ENCODE assay signal across 7 mouse cellular contexts in the genomic region with DNA sequence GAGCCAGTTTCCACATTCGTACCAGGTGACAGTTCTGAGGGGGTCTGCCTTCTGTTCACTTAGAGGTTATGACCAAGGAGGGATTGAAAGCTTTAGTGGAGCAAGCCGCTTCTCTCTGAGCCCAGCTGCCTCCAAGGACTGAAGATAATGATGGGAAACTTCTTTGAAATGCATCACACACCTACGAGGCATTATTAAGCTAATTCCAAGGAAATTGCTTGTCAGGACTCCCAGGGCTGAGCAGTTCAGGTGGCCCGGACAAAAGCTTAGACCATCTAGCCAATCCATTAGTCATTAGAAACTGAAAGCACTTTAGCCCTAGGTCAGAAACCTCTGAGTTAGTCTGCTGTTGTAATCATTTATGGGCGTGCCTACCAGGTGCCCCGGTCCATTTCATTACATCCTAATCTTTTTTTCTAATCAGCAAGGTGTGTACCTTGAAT. TPM values are rescaled to one million over a fixed set of nuclear protein-coding genes. Genes with fewer than 3 reads are reported as not detected.
A peak's percentile ranks its signal among the peaks of the same experiment; 100 is the strongest.
DNase-seq lines count a peak whose midpoint lies in the region; ATAC-seq and TF ChIP-seq lines count a peak whose summit lies in the region.

No protein-coding gene starts in this region.

- TF ChIP-seq POLR2A in CH12.LX (IDR thresholded peaks at IDR 0.05; ENCODE audit: low read depth, low read length) = no peak

- in situ Hi-C loops in CH12.LX (cut with MboI; ENCODE audit: low pct_ligation_motif_present, low pct_unique_long_range_greater_than_20kb, low sequenced_read_pairs) = no loop called here
- in situ Hi-C loops in Patski (cut with MboI; ENCODE audit: low pct_unique_long_range_greater_than_20kb) = no loop called here

- ATAC-seq in Patski = peak; percentile 15
- no peak for ATAC-seq in heart, postnatal 0 days (ENCODE audit: insufficient read depth, low read depth)
- no peak for ATAC-seq in limb, embryonic 12.5 days (ENCODE audit: insufficient number of reproducible peaks, insufficient read depth, low FRiP score, low TSS enrichment, low read depth)

- H3K36me3 ChIP-seq in CH12.LX (replicated peaks in 1 of 2; ENCODE audit: control insufficient read depth in 1 of 2, insufficient read depth in 1 of 2, low read length in 1 of 2) = no peaks in the 10 kb centered on the region
- no peaks in the 10 kb centered on the region for H3K36me3 ChIP-seq in heart, postnatal 0 days (replicated peaks; ENCODE audit: control insufficient read depth, insufficient read depth, low read length)
- peaks cover 10% of the 10 kb centered on the region; the same call in 1 of the 2 replicates for H3K36me3 ChIP-seq in limb, embryonic 12.5 days

- no peak for TF ChIP-seq CTCF in CH12.LX (conservative IDR thresholded peaks at IDR 0.05 in 1 of 2, IDR thresholded peaks at IDR 0.05 in 1 of 2; ENCODE audit: low read depth in 2 of 2, low read length in 2 of 2)
- TF ChIP-seq CTCF in Patski (IDR thresholded peaks at IDR 0.05) = no peak
- TF ChIP-seq CTCF in heart, postnatal 0 days (IDR thresholded peaks at IDR 0.05; ENCODE audit: low read depth) = no peak

- TF ChIP-seq RAD21 in CH12.LX (IDR thresholded peaks at IDR 0.05; ENCODE audit: low read depth, low read length) = no peak

- dilution Hi-C loops in CH12.LX (cut with MboI; ENCODE audit: extremely low pct_ligation_motif_present, extremely low pct_unique_long_range_greater_than_20kb, low sequenced_read_pairs) = no loop called here

- peaks cover 60% of the 10 kb centered on the region for H3K27me3 ChIP-seq in CH12.LX (replicated peaks)
- no peaks in the 10 kb centered on the region for H3K27me3 ChIP-seq in Patski
- H3K27me3 ChIP-seq in heart, postnatal 0 days (ENCODE audit: control insufficient read depth, insufficient read depth, low read length) = no peaks in the 10 kb centered on the region
- H3K27me3 ChIP-seq in limb, embryonic 12.5 days = no peaks in the 10 kb centered on the region

- H3K27ac ChIP-seq in CH12.LX (ENCODE audit: insufficient read depth, low read depth) = peak overlapping the region; percentile 14; the same call in 1 of the 2 replicates
- H3K27ac ChIP-seq in heart, postnatal 0 days (ENCODE audit: low read depth) = peak overlapping the region; percentile 96
- peak overlapping the region; percentile 99 for H3K27ac ChIP-seq in limb, embryonic 12.5 days

- peaks cover 4% of the 10 kb centered on the region; the same call in 1 of the 2 replicates for H3K79me2 ChIP-seq in CH12.LX (replicated peaks; ENCODE audit: control insufficient read depth, extremely low read depth, insufficient read depth, poor library complexity, severe bottlenecking)

- DNase-seq in CH12.LX (ENCODE audit: extremely low read depth) (no peak), Patski (ENCODE audit: low read depth, low spot score) (no peak)
- DNase-seq in heart, postnatal 0 days (ENCODE audit: low spot score) = no peak
- DNase-seq in yolk sac, embryonic 10.5 days (ENCODE audit: low spot score) = peak; percentile 51
- DNase-seq in layer of hippocampus, adult 9-11 months = no peak
- DNase-seq in cerebellum, adult 11-12 months = no peak

- no peaks in the 10 kb centered on the region for H3K9me3 ChIP-seq in CH12.LX (replicated peaks; ENCODE audit: low read length)
- no peaks in the 10 kb centered on the region for H3K9me3 ChIP-seq in heart, postnatal 0 days (replicated peaks; ENCODE audit: control insufficient read depth, low read length)
- no peaks in the 10 kb centered on the region for H3K9me3 ChIP-seq in limb, embryonic 12.5 days

- H3K4me1 ChIP-seq in CH12.LX (ENCODE audit: control insufficient read depth in 1 of 2, insufficient read depth in 2 of 2) = peaks cover 6 to 58% of the 10 kb centered on the region in 2 experiments
- H3K4me1 ChIP-seq in heart, postnatal 0 days (ENCODE audit: control insufficient read depth, insufficient read depth) = peaks cover 9% of the 10 kb centered on the region; the same call in 1 of the 2 replicates
- H3K4me1 ChIP-seq in limb, embryonic 12.5 days (replicated peaks) = peaks cover 67% of the 10 kb centered on the region

- POLR2A ChIA-PET in Patski (lab: Charles Lee) = interaction anchor here (1.2 kb wide), 1 partner anchor 9 kb away, joined by 3 read pairs; no protein-coding TSS in a partner anchor

- CTCF ChIA-PET in Patski (lab: Charles Lee) = no interaction called here

- no peak overlapping the region for H3K4me3 ChIP-seq in CH12.LX (replicated peaks in 1 of 3; ENCODE audit: low read depth in 2 of 3, low read length in 2 of 3, poor library complexity in 1 of 3)
- 0 out of 2 replicates have a peak overlapping the region, but pooled peaks have one; percentile 1 for H3K4me3 ChIP-seq in heart, postnatal 0 days (ENCODE audit: low read depth, low read length)
- H3K4me3 ChIP-seq in limb, embryonic 12.5 days (replicated peaks) = peak overlapping the region; percentile 95

- TF ChIP-seq EP300 in CH12.LX (IDR thresholded peaks at IDR 0.05; ENCODE audit: low read length) = no peak
- no peak for TF ChIP-seq EP300 in heart, postnatal 0 days (IDR thresholded peaks at IDR 0.05; ENCODE audit: low read depth)

- H3K9ac ChIP-seq in CH12.LX (ENCODE audit: insufficient read depth, low read depth) = 0 out of 2 replicates have a peak overlapping the region, but pooled peaks have one; percentile 4
- 0 out of 2 replicates have a peak overlapping the region, but pooled peaks have one; percentile 11 for H3K9ac ChIP-seq in heart, postnatal 0 days (replicated peaks; ENCODE audit: low read depth, low read length)
- peak overlapping the region; percentile 97; the same call in 1 of the 2 replicates for H3K9ac ChIP-seq in limb, embryonic 12.5 days (replicated peaks)

- 44% methylated on average over 6 of the region's 6 CpGs for WGBS in heart, postnatal 0 days
- 1% methylated on average over 6 of the region's 6 CpGs for WGBS in limb, embryonic 12.5 days

- H3K4me2 ChIP-seq in CH12.LX (ENCODE audit: insufficient read depth, low read depth, poor library complexity, severe bottlenecking) = peak overlapping the region; percentile 37
- H3K4me2 ChIP-seq in heart, postnatal 0 days (ENCODE audit: low read depth, low read length) = peak overlapping the region; percentile 64
- H3K4me2 ChIP-seq in limb, embryonic 12.5 days = peak overlapping the region; percentile 68

TF ChIP-seq in CH12.LX, 34 proteins besides CTCF, POLR2A, EP300 and RAD21:
- TF ChIP-seq MAZ (IDR thresholded peaks at IDR 0.05; ENCODE audit: low read depth, low read length) (0 out of 2 replicates have a peak, but pooled peaks have one; percentile 11), ELF1 (IDR thresholded peaks at IDR 0.05; ENCODE audit: low read depth, low read length) (no peak)

RNA-seq across cellular contexts. Expression of a gene that starts 3.4 kb away (rescaled TPM):
- total RNA-seq in CH12.LX (2012; rRNA removed) (41.1 and 85.5 TPM in 2 replicates), CH12.LX (2014; rRNA removed) (96.0 and 116 TPM in 2 replicates)
- polyA plus RNA-seq in CH12.LX (2012; ENCODE audit: insufficient read length, low read depth) (17.6 and 18.3 TPM in 2 replicates), Patski (2021) (175 TPM)
- 238 and 259 TPM in 2 replicates for total RNA-seq in heart, postnatal 0 days (2014; rRNA removed; ENCODE audit: low replicate concordance)
- polyA plus RNA-seq in heart, postnatal 0 days (2015; fragmentation: Nextera tagmentation; extraction: Ambion mirVana) = 169 and 188 TPM in 2 replicates
- polyA plus RNA-seq in limb, embryonic 12.5 days (2016; fragmentation: Nextera tagmentation; extraction: Ambion mirVana) = 652 and 658 TPM in 2 replicates

RNA-seq across cellular contexts. Expression of a gene that starts 25.5 kb away (rescaled TPM):
- total RNA-seq in CH12.LX (2012; rRNA removed) = 7.2 and 7.6 TPM in 2 replicates
- total RNA-seq in CH12.LX (2014; rRNA removed) = 4.4 and 4.9 TPM in 2 replicates
- 3.9 and 6.1 TPM in 2 replicates for polyA plus RNA-seq in CH12.LX (2012; ENCODE audit: insufficient read length, low read depth)
- polyA plus RNA-seq in Patski (2021) = 1.1 TPM
- 6.4 and 6.9 TPM in 2 replicates for total RNA-seq in heart, postnatal 0 days (2014; rRNA removed; ENCODE audit: low replicate concordance)
- 2.4 and 2.6 TPM in 2 replicates for polyA plus RNA-seq in heart, postnatal 0 days (2015; fragmentation: Nextera tagmentation; extraction: Ambion mirVana)
- 10.6 and 10.8 TPM in 2 replicates for polyA plus RNA-seq in limb, embryonic 12.5 days (2016; fragmentation: Nextera tagmentation; extraction: Ambion mirVana)

RNA-seq across cellular contexts. Expression of a gene that starts 59.4 kb away (rescaled TPM):
- total RNA-seq in CH12.LX (2012; rRNA removed) (0.08 TPM in 2 replicates), CH12.LX (2014; rRNA removed) (not detected in 2 replicates)
- polyA plus RNA-seq in CH12.LX (2012; ENCODE audit: insufficient read length, low read depth) (0.07 TPM in 1 of 2 replicates, not detected in the other), Patski (2021) (5.5 TPM)
- total RNA-seq in heart, postnatal 0 days (2014; rRNA removed; ENCODE audit: low replicate concordance) = 2.9 and 3.2 TPM in 2 replicates
- polyA plus RNA-seq in heart, postnatal 0 days (2015; fragmentation: Nextera tagmentation; extraction: Ambion mirVana) = 1.7 and 2.0 TPM in 2 replicates
- polyA plus RNA-seq in limb, embryonic 12.5 days (2016; fragmentation: Nextera tagmentation; extraction: Ambion mirVana) = 9.9 and 11.3 TPM in 2 replicates

Comparison
In these comparisons a context has a peak if more than half of its experiments do, and no peak if none do; other contexts are left out.
1. H3K27ac ChIP-seq: peak in every context shown above with its lines; median percentile 99 in limb, embryonic 12.5 days; 96 in heart, postnatal 0 days; 14 in CH12.LX.
2. H3K4me3 ChIP-seq: peak in heart, postnatal 0 days (single experiment) and limb, embryonic 12.5 days (single experiment); none in CH12.LX (0 of 3).
3. H3K9ac ChIP-seq: peak in every context shown above with its lines; median percentile 97 in limb, embryonic 12.5 days; 11 in heart, postnatal 0 days; 4 in CH12.LX.
4. Peak in every context shown above with its lines, with median percentiles within 50 percentile points of each other: H3K4me2 ChIP-seq.